Mouse (Mus musculus) cerebellum, adult 2 months (tissue): Measurements from ENCODE around the gene Alkbh3. TPM values are rescaled to one million over a fixed set of nuclear protein-coding genes. Genes with fewer than 3 reads are reported as not detected.
A peak's percentile ranks its signal among the peaks of the same experiment; 100 is the strongest.

Experiments
- DNase-seq, 2 experiments: peaks; one replicate each; pipeline ENCODE4 v3.0.0; 2021
- H3K27ac ChIP-seq: fragments of 200-500 bp; 2 replicates; pipeline ENCODE4 v1.5.1; 2012; ENCODE audit warnings: low read length, control low read depth, inconsistent platforms; ENCODE audit not compliant: insufficient read depth
- H3K27me3 ChIP-seq: fragments of 200-500 bp; 2 replicates; pipeline ENCODE4 v1.6.1; 2012; ENCODE audit warnings: inconsistent platforms, mild to moderate bottlenecking, low read length, moderate library complexity; ENCODE audit not compliant: control insufficient read depth, insufficient read depth
- H3K4me1 ChIP-seq: fragments of 200-500 bp; 2 replicates; pipeline ENCODE4 v1.6.1; 2011; ENCODE audit warnings: low read length; ENCODE audit not compliant: control insufficient read depth, insufficient read depth
- H3K4me3 ChIP-seq: fragments of 200-500 bp; replicated peaks from 2 replicates; pipeline ENCODE3; 2011; ENCODE audit warnings: mild to moderate bottlenecking, low read depth, low read length, control low read depth; ENCODE audit not compliant: insufficient read depth
- CTCF ChIP-seq: fragments of 200-500 bp; IDR thresholded peaks from 2 replicates; pipeline ENCODE4 v1.5.1; 2011; ENCODE audit warnings: low read depth, mild to moderate bottlenecking, control low read depth, low read length, moderate library complexity, borderline replicate concordance; ENCODE audit not compliant: insufficient read depth
- POLR2A ChIP-seq: fragments of 200-500 bp; IDR thresholded peaks from 2 replicates; pipeline ENCODE4 v1.6.1; 2011; ENCODE audit warnings: low read length, control low read depth, borderline replicate concordance; ENCODE audit not compliant: insufficient read depth
- whole genome bisulfite sequencing: fragments of 180-500 bp; shearing (Covaris S2); methylation state at CpG from one replicate; pipeline ENCODE4 v1.1.7; 2018; 5-methylcytosine and 5-hydroxymethylcytosine counted together
- polyA plus RNA-seq: library from polyadenylated mRNA; depleted of rRNA; stranded (reverse); fragments of >200 nt; gene quantifications from 2 replicates; pipeline ENCODE4 v1.2.3, GENCODE M21; 2012

Gene Alkbh3
- polyA plus RNA-seq, 1 experiment, result 52.7 TPM

- Histone ChIP-seq H3K4me1 (no peaks in the 10 kb centered on the region), H3K27me3 (no peaks in the 10 kb centered on the region), H3K4me3 (no peak overlapping the region), H3K27ac (no peak overlapping the region)
- no peak for TF ChIP-seq POLR2A
- no peak for TF ChIP-seq CTCF
- 93% methylated on average over 2 of the region's 2 CpGs for WGBS
- no peak for DNase-seq
Observed at GRCm38 (mm10) chr2:93988440-93988839, 22.2 kb downstream of the Alkbh3 start.

- no peak overlapping the region for H3K4me3 ChIP-seq
- H3K27me3 ChIP-seq, result no peaks in the 10 kb centered on the region
- H3K27ac ChIP-seq, result no peak overlapping the region
- TF ChIP-seq CTCF (no peak), POLR2A (no peak)
- H3K4me1 ChIP-seq, result peaks cover 17% of the 10 kb centered on the region; the same call in 1 of the 2 replicates
- no peak for DNase-seq
- 90% methylated on average over 4 of the region's 4 CpGs for WGBS
Observed at GRCm38 (mm10) chr2:93982457-93983235, 28.0 kb downstream of the Alkbh3 start.

- no peak for TF ChIP-seq POLR2A
- TF ChIP-seq CTCF, result no peak
- Histone ChIP-seq H3K27me3 (no peaks in the 10 kb centered on the region), H3K27ac (0 out of 2 replicates have a peak overlapping the region, but pooled peaks have one; percentile 23), H3K4me3 (no peak overlapping the region), H3K4me1 (peaks cover 30% of the 10 kb centered on the region)
- WGBS, result 55% methylated on average over 7 of the region's 7 CpGs
- peak; percentile 37 to 74 for DNase-seq
Observed at GRCm38 (mm10) chr2:93979249-93980120, 31.1 kb downstream of the Alkbh3 start.

- WGBS, result 5% methylated on average over 37 of the region's 37 CpGs
- 0 out of 2 replicates have a peak overlapping the region, but pooled peaks have one; percentile 2 for H3K27ac ChIP-seq
- TF ChIP-seq CTCF, result no peak
- peak; percentile 63 to 67 for DNase-seq
- peak overlapping the region; percentile 30 for H3K4me3 ChIP-seq
- H3K27me3 ChIP-seq, result no peaks in the 10 kb centered on the region
- H3K4me1 ChIP-seq, result peaks cover 30% of the 10 kb centered on the region
Observed at GRCm38 (mm10) chr2:93976436-93977252, 34.0 kb downstream of the Alkbh3 start.

GRCm38 (mm10) chr2:93975526-93976435 lies 34.8 kb downstream of the Alkbh3 start:
- Histone ChIP-seq H3K4me1 (peaks cover 30% of the 10 kb centered on the region), H3K27ac (0 out of 2 replicates have a peak overlapping the region, but pooled peaks have one; percentile 2), H3K27me3 (no peaks in the 10 kb centered on the region), H3K4me3 (peak overlapping the region; percentile 30)
- DNase-seq, result no peak
- no peak for TF ChIP-seq CTCF
- TF ChIP-seq POLR2A, result no peak
- WGBS, result 49% methylated on average over 21 of the region's 21 CpGs

- 70% methylated on average over 7 of the region's 7 CpGs for WGBS
- H3K4me1 ChIP-seq, result peaks cover 27% of the 10 kb centered on the region
- TF ChIP-seq POLR2A, result no peak
- TF ChIP-seq CTCF, result no peak
- no peak overlapping the region for H3K27ac ChIP-seq
- DNase-seq, result no peak
- H3K4me3 ChIP-seq, result no peak overlapping the region
- no peaks in the 10 kb centered on the region for H3K27me3 ChIP-seq
Observed at GRCm38 (mm10) chr2:93975041-93975440, 35.6 kb downstream of the Alkbh3 start.
